ENCODE assay signal across 24 mouse cellular contexts in the genomic region with DNA sequence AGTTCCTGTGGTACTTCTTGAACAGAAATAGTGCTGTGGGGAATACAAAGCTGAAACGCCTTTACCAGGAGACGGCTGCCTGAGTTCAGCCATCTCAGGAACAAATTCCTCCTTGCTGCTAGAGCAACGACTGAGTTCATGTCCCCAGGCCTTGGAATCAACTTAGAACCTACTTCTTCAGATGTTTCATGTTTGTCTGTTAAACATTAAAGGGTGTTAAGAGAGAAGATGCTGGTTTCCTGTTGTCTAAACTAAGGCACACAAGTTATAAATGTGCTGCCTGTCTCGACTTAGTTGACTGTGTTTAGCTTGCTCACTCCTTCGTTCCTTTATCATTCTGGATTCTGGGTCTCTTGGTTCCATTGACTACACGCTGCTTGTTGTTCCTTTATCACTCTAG.
"Had no signal": no experiment of that assay in that cellular context is flagged by ENCODE, and none has a peak within 500 bp of the region (broad histone marks: within the 10 kb centered on the region; RNA-seq: fewer than 3 reads in every experiment).

No protein-coding gene starts in this region.

- DNase-seq: gastrocnemius, postnatal 14 days; gastrocnemius, postnatal 36 days; heart, adult 11 months; heart, adult 2 months; heart, postnatal 14 days; heart, postnatal 36 days; kidney, adult 18-20 months; kidney, adult 8-10 months; kidney, postnatal 10 days; kidney, postnatal 36 days; layer of hippocampus, adult 9-11 months; layer of hippocampus, postnatal 36 days; left cerebral cortex, postnatal 4 days had no signal

- H3K4me3 ChIP-seq: heart, adult 2 months; heart, embryonic 10.5 days; heart, embryonic 13.5 days; heart, embryonic 15.5 days; hindbrain, embryonic 13.5 days; hindbrain, embryonic 15.5 days; limb, embryonic 13.5 days; limb, embryonic 15.5 days; liver, embryonic 12.5 days had no signal

- ATAC-seq: hindbrain, postnatal 0 days; intestine, postnatal 0 days; liver, embryonic 12.5 days had no signal

- H3K9me3 ChIP-seq: heart, embryonic 10.5 days; heart, embryonic 13.5 days; heart, embryonic 15.5 days; hindbrain, embryonic 13.5 days; hindbrain, embryonic 15.5 days; limb, embryonic 13.5 days; limb, embryonic 15.5 days; liver, embryonic 12.5 days had no signal

- H3K27me3 ChIP-seq: heart, embryonic 13.5 days; heart, embryonic 15.5 days; hindbrain, embryonic 13.5 days; hindbrain, embryonic 15.5 days; limb, embryonic 13.5 days; limb, embryonic 15.5 days; liver, embryonic 12.5 days had no signal

- H3K9ac ChIP-seq: heart, embryonic 13.5 days; heart, embryonic 15.5 days; hindbrain, embryonic 13.5 days; hindbrain, embryonic 15.5 days; limb, embryonic 13.5 days; limb, embryonic 15.5 days; liver, embryonic 12.5 days; liver, embryonic 14.5 days had no signal

- H3K4me2 ChIP-seq: heart, embryonic 13.5 days; heart, embryonic 15.5 days; hindbrain, embryonic 13.5 days; hindbrain, embryonic 15.5 days; limb, embryonic 13.5 days; limb, embryonic 15.5 days; liver, embryonic 12.5 days had no signal

- H3K4me1 ChIP-seq: heart, embryonic 10.5 days; heart, embryonic 13.5 days; heart, embryonic 15.5 days; hindbrain, embryonic 13.5 days; hindbrain, embryonic 15.5 days; limb, embryonic 13.5 days; limb, embryonic 15.5 days; liver, embryonic 12.5 days had no signal

- H3K36me3 ChIP-seq: heart, embryonic 10.5 days; heart, embryonic 13.5 days; heart, embryonic 15.5 days; hindbrain, embryonic 13.5 days; hindbrain, embryonic 15.5 days; limb, embryonic 13.5 days; limb, embryonic 15.5 days; liver, embryonic 12.5 days had no signal

- H3K27ac ChIP-seq: heart, adult 2 months; heart, embryonic 10.5 days; heart, embryonic 13.5 days; heart, embryonic 15.5 days; hindbrain, embryonic 13.5 days; hindbrain, embryonic 15.5 days; hindbrain, postnatal 0 days; limb, embryonic 13.5 days; limb, embryonic 15.5 days; liver, embryonic 12.5 days; liver, embryonic 14.5 days had no signal
